Mouse (Mus musculus) embryonic fibroblast, embryonic 13.5 days (primary cell): ENCODE results near the gene Atoh1.

Experiments used
- CTCF ChIP-seq: IDR thresholded peaks from 2 replicates; pipeline ENCODE4 v1.5.1; 2011; ENCODE audit warnings: mild to moderate bottlenecking, control low read depth, low read length, moderate library complexity, borderline replicate concordance; ENCODE audit not compliant: insufficient read depth
- POLR2A ChIP-seq: IDR thresholded peaks from 2 replicates; pipeline ENCODE4 v1.6.1; 2011; ENCODE audit warnings: low read depth, mild to moderate bottlenecking, control low read depth, low read length, moderate library complexity

GRCm38 (mm10) chr6:64742915-64743489 lies 14.1 kb downstream of the Atoh1 start:
- TF ChIP-seq CTCF (no peak), POLR2A (no peak)
